In the genomic region with DNA sequence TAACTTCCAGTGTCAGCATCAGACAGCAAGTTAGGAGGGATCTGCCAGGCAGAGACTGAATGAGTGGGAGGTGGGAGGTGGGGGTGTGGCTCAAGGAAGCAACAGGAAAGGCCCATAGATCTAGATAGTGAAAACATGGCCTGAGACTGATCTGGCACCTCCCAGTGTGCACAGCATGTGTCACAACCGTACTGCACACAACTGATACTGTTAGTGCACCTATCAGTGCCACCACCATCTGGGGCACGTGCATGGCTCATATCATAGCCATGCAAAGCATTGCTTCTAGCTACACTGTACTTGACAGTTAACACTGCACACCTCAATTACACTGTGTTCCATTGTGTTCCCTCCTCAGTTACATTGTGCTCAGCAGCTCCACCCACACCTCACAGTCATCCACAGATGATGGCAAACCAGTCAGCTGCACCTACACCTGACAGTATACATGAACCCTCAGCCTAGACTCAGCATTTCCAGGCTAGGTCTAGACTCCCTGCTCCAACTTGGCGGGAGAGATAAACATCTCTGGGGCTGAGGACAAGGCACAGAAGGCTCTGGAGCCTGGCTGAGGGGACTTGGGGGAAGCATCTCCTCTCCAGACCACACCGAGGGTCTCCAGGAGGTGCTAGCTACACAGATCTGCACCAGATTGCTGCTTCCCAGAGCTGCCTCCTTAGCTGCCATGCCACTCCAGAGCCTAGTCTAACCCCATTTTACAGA, we compare ENCODE assay signal across 17 mouse cellular contexts.
DNase-seq lines count a peak whose midpoint lies in the region; ATAC-seq lines count a peak whose summit lies in the region.
"Had no signal": no experiment of that assay in that cellular context is flagged by ENCODE, and none has a peak within 500 bp of the region (broad histone marks: within the 10 kb centered on the region; RNA-seq: fewer than 3 reads in every experiment).

No protein-coding gene starts in this region.

- no peaks in the 10 kb centered on the region for H3K27me3 ChIP-seq in heart, embryonic 12.5 days (replicated peaks)
- no peaks in the 10 kb centered on the region for H3K27me3 ChIP-seq in lung, embryonic 15.5 days
- no peaks in the 10 kb centered on the region for H3K27me3 ChIP-seq in liver, embryonic 12.5 days (replicated peaks)
- H3K27me3 ChIP-seq: midbrain, embryonic 12.5 days; neural tube, embryonic 12.5 days had no signal

- no peaks in the 10 kb centered on the region for H3K36me3 ChIP-seq in heart, embryonic 12.5 days
- no peaks in the 10 kb centered on the region for H3K36me3 ChIP-seq in lung, embryonic 15.5 days
- no peaks in the 10 kb centered on the region for H3K36me3 ChIP-seq in liver, embryonic 12.5 days
- H3K36me3 ChIP-seq: midbrain, embryonic 12.5 days; neural tube, embryonic 12.5 days had no signal

- ATAC-seq in heart, embryonic 12.5 days (ENCODE audit: insufficient number of reproducible peaks, low FRiP score): peak; percentile 70; the same call in 1 of the 2 replicates
- peak; percentile 70; the same call in 1 of the 2 replicates for ATAC-seq in lung, embryonic 15.5 days (ENCODE audit: borderline replicate concordance, extremely low read depth, low FRiP score, low TSS enrichment)
- peak; percentile 97 for ATAC-seq in liver, embryonic 12.5 days

- H3K4me2 ChIP-seq in heart, embryonic 12.5 days: no peak overlapping the region
- H3K4me2 ChIP-seq in lung, embryonic 15.5 days: no peak overlapping the region
- peak overlapping the region; percentile 48 for H3K4me2 ChIP-seq in liver, embryonic 12.5 days
- H3K4me2 ChIP-seq: midbrain, embryonic 12.5 days; neural tube, embryonic 12.5 days had no signal

- H3K4me3 ChIP-seq in heart, embryonic 12.5 days: no peak overlapping the region
- H3K4me3 ChIP-seq in lung, embryonic 15.5 days: no peak overlapping the region
- H3K4me3 ChIP-seq in liver, embryonic 12.5 days: no peak overlapping the region
- H3K4me3 ChIP-seq: midbrain, embryonic 12.5 days; neural tube, embryonic 12.5 days had no signal

- H3K9me3 ChIP-seq in heart, embryonic 12.5 days (replicated peaks): no peaks in the 10 kb centered on the region
- H3K9me3 ChIP-seq in lung, embryonic 15.5 days: no peaks in the 10 kb centered on the region
- no peaks in the 10 kb centered on the region for H3K9me3 ChIP-seq in liver, embryonic 12.5 days (replicated peaks)
- H3K9me3 ChIP-seq: midbrain, embryonic 12.5 days; neural tube, embryonic 12.5 days had no signal

- 44% methylated on average over 4 of the region's 4 CpGs for WGBS in heart, embryonic 12.5 days
- 63% methylated on average over 4 of the region's 4 CpGs for WGBS in lung, embryonic 15.5 days
- WGBS in liver, embryonic 12.5 days (ENCODE audit: insufficient replicate concordance): 24% methylated on average over 4 of the region's 4 CpGs

- intact Hi-C loops in heart, postnatal 36 days (cut with DNase I): no loop called here

- H3K9ac ChIP-seq in heart, embryonic 12.5 days: no peak overlapping the region
- no peak overlapping the region for H3K9ac ChIP-seq in lung, embryonic 15.5 days
- H3K9ac ChIP-seq in liver, embryonic 12.5 days: peak overlapping the region; percentile 60
- H3K9ac ChIP-seq: midbrain, embryonic 12.5 days; neural tube, embryonic 12.5 days had no signal

- DNase-seq in heart, postnatal 36 days: no peak
- DNase-seq in lung, postnatal 25 days (ENCODE audit: low spot score): no peak
- DNase-seq in telencephalon, adult 2 months (ENCODE audit: low read depth, low spot score): peak; percentile 35
- DNase-seq in layer of hippocampus, postnatal 10 days (ENCODE audit: low spot score in 2 of 2): no peak
- no peak for DNase-seq in left cerebral cortex, adult 8-10 months (ENCODE audit: low spot score in 2 of 2)
- DNase-seq: B cell, adult 2 months; gastrocnemius, postnatal 14 days; heart, postnatal 14 days; kidney, adult 9 months; retina, postnatal 1 day; spleen, adult 18-20 months; thymus, postnatal 25 days had no signal

- H3K4me1 ChIP-seq in heart, embryonic 12.5 days (replicated peaks): peaks cover 6% of the 10 kb centered on the region
- H3K4me1 ChIP-seq in lung, embryonic 15.5 days: 0 out of 2 replicates have a peak, but pooled peaks cover 11% of the 10 kb centered on the region
- H3K4me1 ChIP-seq in liver, embryonic 12.5 days: peaks cover 71% of the 10 kb centered on the region

- H3K27ac ChIP-seq in heart, embryonic 12.5 days (ENCODE audit: poor library complexity, severe bottlenecking): no peak overlapping the region
- H3K27ac ChIP-seq in lung, embryonic 15.5 days: no peak overlapping the region
- peak overlapping the region; percentile 91 for H3K27ac ChIP-seq in liver, embryonic 12.5 days
- H3K27ac ChIP-seq: midbrain, embryonic 12.5 days; neural tube, embryonic 12.5 days had no signal
